Mouse (Mus musculus) thymus, postnatal 10 days (tissue): ENCODE data around the gene Arhgef40.

ENCODE experiments used
- DNase-seq, 2 experiments: peaks; one replicate each; pipeline ENCODE4 v3.0.0; 2021; ENCODE audit warnings: low spot score in 2 of 2

The Arhgef40 gene

DNA sequence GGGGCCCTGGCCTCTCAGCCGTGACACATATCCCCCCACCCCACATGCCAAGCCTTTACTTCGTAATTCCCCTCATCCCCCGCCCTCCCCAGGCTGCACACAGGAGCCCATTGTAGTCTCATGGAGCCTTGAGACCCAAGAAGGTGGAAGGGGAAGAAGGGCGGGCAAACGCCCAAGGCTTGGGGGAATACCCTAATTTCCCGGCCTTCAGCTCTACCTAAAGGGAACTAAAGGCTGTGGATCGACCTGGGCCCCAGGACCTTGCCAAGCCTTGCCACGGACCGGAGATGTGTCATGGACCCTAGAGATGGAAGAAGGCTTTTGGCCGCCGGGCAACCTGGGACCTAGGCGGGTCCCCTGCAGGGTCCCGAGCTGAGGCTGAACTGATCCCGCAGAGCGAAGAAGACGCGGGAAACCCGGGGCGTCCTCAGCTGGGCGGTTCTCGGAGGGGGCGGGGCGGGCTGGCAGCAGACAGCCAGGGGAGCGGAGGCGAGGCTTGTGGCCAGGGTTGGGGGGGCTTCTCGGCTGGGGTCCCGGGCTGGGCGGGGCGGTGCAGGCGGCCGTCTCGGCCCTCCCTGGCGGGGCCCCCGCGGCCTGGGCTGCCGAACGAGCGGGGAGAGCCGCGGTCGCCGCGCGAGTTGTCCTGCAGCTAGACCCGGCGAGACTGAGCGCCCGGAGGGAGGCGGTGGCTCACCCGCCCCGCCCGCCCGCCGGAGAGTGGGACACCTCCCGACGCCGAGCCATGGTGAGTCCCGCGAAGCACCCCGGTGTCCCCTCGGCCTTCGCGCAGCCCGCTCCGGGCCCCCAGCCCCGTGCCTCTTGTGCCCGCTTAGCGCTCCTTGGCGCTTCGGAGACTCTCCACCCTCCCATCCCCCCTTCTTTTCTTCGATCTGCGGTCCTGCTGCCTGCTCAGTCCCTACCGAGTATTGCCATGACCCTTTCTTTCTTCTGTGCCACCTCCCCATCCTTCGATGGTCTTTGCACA is at the start of gene Arhgef40:
Gene Arhgef40 (plus strand): TSS at position 473 of the 985 bp plus-strand sequence.
- DNase-seq, result peak; percentile 48 to 69

DNA sequence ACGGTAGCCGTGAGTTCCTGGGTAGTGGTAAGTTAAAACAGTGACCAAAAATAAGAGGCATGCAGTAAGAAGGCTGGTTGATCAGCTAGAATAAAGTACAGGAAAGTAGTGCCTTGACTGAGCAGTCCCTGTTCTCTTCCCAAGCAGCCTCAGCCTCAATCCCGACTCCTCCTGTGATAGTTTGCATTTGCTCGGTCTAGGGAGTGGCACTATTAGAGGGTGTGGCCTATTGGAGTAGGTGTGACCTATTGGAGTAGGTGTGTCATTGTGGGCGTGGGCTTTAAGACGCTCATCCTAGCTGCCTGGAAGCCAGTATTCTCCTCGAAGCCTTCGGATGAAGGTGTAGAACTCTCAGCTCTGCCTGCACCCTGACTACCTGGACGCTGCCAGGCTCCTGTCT is 45.5 kb upstream of the Arhgef40 start:
- DNase-seq, result no peak

GRCm38 (mm10) chr14:51940944-51941560 is 43.5 kb upstream of the Arhgef40 start:
- no peak for DNase-seq

DNA sequence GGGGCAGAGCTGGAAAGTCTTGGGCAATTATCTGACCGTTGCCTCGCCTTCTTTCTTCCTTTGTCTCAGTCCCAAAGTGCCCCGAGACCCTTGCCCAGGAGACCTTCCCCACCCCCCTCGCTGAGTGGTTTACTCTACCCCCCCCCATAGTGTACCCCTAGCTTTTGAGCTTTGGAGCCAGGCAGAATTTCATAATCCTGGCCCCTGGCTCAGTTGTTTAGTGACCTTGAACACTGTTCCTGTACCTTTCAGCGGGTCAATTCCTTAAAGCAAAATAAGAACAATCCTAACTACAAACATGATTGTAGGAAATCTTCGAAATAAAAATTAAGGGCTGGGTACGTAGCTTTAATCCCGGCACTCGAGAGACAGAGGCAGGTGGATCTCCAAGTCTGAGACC is 42.9 kb upstream of the Arhgef40 start:
- DNase-seq, result no peak

DNA sequence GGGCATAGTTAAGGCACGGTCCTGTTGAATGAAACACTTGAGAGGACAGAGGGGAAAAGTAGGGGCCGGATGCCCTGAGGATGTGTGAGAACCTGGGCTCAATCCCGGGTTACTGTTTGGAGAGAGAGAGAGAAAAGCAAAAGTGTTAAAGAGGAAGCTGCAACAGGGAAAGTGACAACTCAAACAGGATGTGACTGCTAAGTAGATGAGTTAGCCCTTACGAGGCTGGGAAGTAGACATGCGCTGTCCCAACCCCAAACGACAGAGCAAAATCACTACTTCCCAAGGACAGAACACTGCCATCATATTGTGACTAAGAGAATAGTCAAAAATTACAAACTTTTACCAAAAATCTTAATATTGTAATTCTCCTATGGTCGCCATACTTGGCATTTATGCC is 42.3 kb upstream of the Arhgef40 start:
- no peak for DNase-seq

DNA sequence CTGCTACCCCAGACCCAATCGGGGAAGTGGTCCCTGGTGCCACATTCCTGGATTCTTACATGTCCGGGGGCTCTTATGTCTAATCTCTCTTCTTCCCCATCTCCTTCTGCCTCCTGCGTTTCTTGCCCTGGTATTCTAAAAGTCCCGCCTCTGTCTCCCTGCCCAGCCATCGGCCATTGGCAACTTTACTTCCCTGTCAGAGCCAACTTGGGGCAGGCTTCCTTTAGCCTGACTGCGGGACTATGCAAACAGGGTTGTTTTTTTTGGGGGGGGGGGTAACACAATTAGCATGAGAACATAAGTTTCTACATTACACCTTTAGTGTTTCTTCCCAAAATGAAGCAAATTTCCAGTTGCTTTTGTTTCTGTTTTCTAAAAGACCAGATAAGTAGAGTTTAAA is 41.2 kb upstream of the Arhgef40 start:
- DNase-seq, result no peak

DNA sequence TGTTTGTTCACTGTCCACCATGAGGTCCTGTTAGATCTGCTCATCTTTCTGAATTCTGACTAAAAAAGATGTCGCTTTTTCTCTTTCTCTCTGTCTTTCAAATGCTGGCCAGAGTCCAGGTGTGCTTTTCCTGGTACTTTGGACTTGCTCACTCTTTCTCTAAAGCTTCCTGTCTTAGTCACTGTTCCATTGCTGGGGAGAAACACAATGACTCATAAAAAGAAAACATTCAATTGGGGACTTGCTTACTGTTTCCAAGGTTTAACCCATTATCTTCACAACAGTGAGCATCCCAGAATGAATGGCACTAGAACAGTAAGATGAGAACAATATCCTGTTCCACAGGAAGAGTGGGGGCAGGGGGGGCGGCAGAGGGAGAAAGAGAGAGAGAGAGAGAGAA is 24.2 kb upstream of the Arhgef40 start:
- no peak for DNase-seq

- DNase-seq, result no peak
These were observed 17.1 kb upstream of the Arhgef40 start for GRCm38 (mm10) chr14:51967400-51967799.

GRCm38 (mm10) chr14:51979252-51979651 is 5.3 kb upstream of the Arhgef40 start:
- no peak for DNase-seq

- DNase-seq, result no peak
These were observed 1.3 kb upstream of the Arhgef40 start for GRCm38 (mm10) chr14:51983251-51983650.

DNA sequence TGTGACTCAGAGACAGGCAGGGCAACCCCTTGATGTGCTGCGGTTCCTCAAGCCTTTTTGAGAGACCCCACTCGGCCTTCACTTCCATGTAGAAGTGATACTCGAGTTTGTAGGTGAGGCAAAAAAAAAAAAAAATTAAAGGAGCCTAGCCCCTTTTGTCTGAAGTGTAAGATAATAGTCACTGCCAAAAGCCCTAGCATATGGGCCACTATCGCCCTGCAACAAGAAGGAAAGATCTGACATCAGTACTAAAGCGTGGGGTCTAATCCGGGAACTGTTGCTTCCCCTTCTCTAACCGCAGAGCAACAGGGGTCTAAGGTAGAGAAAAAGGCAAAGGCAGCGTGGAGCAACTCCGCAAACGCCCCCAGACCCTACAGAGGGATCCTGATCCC is 668 bp upstream of the Arhgef40 start:
- DNase-seq, result no peak

- peak; percentile 31 to 32 for DNase-seq
These were observed 1.0 kb downstream of the Arhgef40 start for GRCm38 (mm10) chr14:51985301-51986152.

GRCm38 (mm10) chr14:51986153-51986505 is 1.6 kb downstream of the Arhgef40 start:
- no peak for DNase-seq

- DNase-seq, result no peak
These were observed 2.7 kb downstream of the Arhgef40 start for GRCm38 (mm10) chr14:51987177-51987576.

GRCm38 (mm10) chr14:51988731-51989130 is 4.2 kb downstream of the Arhgef40 start:
- DNase-seq, result no peak

DNA sequence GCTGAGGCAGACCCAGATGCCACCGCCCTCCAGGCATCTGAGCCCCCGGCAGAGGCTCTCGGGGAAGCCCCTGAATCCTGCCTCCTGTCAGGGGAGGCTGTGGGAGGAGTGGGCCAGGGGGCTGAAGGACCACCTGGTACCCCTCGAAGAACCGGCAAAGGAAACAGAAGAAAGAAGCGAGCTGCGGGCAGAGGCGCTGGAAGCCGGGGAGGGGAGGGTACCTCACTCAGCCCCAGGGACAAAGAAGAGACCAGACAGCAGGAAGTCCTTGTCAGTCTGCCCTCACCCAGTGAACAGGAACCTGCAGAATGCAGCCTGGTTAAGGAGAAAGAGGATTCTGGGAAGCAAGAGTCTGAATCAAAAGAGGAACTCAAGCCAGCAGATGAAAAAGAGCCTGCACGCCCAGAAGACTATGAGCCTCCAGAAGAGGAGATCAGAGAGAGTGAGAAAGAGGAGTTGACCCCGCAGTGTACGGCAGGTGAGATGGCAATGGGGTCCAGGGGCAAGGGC is 5.0 kb downstream of the Arhgef40 start:
- DNase-seq, result peak in 1 of 2 experiments; percentile 12

DNA sequence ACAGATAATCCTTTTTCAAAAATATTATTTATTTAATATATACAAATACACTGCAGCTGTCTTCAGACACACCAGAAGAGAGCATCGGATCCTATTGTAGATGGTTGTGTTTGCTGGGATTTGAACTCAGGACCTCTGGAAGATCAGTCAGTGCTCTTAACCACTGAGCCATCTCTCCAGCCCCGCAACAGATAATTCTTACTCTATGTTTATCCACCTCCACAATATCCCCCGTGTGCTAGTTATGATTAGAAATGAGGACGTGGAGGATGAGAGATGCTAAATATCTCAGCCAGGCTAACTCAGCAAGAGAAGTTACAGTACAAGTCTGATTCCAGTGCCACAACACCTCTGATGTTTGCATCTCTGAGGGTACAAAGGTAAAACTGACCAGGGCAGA is 9.9 kb downstream of the Arhgef40 start:
- DNase-seq, result no peak

DNA sequence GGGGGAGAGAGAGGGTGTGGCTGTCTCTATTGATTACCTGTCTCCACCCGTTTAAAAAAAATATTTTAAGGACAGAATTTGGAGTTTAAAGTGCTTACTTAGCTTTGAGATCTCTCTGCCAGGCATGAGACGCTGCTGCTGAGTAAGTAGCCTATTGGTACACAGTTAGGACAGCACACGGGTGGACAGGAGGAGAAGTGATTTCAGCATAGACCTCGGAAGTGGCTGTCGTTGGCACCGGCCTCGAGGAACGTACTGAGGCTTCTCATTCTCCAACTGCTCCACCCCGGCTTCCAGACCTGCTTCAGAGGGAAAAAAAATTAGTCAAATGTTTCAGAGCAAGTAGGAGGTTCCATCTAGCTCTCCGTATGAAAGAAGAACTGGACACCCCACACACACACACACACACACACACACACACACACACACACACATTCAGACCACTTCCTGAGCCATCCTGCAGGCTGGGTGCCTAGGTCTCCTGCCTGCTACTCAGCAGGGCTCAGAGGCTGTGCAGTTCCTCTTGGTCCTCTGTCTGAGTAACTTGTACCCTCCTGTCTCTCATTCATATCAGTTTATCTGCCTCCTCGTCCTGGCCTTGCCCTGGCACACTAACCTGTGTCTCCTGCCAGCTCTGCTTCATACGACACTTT is 10.8 kb downstream of the Arhgef40 start:
- DNase-seq, result no peak

DNA sequence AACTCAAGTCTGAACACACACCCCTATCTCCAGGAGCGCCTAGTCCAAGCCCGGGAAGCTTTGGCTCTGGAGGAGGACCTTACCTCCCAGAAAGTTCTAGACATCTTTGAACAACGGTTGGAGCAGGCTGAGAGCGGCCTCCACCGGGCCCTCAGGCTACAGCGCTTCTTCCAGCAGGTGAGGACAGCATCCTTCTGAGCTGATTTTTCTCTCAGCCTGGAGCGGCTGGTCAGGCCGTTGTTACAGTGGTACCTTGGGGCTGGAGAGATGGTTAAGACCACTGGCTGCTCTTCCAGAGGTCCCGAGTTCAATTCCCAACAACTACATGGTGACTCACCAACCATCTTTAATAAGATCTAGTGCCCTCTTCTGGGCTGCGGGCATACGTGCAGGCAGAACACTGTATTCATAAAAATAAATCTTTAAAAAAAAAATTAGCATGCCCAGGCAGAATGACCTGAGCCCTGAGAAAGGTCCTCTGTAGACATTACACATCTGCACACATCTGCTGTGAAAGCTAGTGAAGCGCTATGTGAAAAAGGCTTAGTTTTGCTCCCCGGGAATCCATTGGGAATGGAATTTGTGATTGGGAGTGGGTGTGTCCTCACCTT is 11.8 kb downstream of the Arhgef40 start:
- DNase-seq, result no peak

DNA sequence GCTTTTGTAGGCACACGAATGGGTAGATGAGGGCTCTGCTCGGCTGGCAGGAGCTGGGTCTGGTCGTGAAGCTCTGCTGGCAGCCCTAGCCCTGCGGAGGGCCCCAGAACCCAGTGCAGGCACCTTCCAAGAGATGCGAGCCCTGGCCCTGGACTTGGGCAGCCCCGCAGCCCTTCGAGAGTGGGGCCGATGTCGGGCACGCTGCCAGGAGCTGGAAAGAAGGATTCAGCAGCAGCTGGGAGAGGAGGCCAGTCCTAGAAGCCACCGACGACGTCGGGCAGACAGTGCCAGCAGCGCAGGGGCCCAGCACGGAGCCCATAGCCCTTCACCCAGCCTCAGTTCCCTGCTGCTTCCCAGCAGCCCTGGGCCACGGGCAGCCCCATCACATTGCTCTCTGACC is 12.3 kb downstream of the Arhgef40 start:
- no peak for DNase-seq

DNA sequence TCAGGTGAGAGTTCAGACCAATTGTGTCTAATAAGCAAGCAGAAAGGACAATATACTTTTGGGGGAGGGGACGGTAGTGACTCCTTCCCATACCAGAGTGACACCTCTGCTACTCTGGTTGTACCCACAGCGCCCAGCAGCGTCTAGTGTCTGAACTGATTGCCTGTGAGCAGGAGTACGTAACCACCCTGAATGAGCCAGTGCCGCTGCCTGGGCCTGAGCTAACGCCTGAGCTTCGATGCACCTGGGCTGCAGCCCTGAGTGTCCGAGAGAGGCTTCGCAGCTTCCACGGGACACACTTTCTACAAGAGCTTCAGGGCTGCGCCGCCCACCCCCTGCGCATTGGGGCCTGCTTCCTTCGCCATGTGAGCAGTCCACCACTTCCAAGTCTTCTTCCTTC is 13.0 kb downstream of the Arhgef40 start:
- DNase-seq, result no peak
